Comparison of ENCODE assay signal across 10 mouse cellular contexts in genomic region chr2:181154831-181155415, GRCm38 (mm10). TPM values are rescaled to one million over a fixed set of nuclear protein-coding genes. Genes with fewer than 3 reads are reported as not detected.
A peak's percentile ranks its signal among the peaks of the same experiment; 100 is the strongest.
DNase-seq lines count a peak whose midpoint lies in the region.
"Had no signal": no experiment of that assay in that cellular context is flagged by ENCODE, and none has a peak within 500 bp of the region (broad histone marks: within the 10 kb centered on the region; RNA-seq: fewer than 3 reads in every experiment).

No protein-coding gene starts in this region.

- intact Hi-C loops in heart, postnatal 25 days (cut with DNase I) = no loop called here

- peak; percentile 59 to 60 for DNase-seq in heart, adult 18-20 months
- no peak for DNase-seq in heart, postnatal 25 days (ENCODE audit: low spot score)
- DNase-seq in cerebellum, adult 9-10 months = peak; percentile 68
- DNase-seq in cerebellum, postnatal 14 days = peak; percentile 37 to 47
- DNase-seq in heart, postnatal 4 days = peak; percentile 37
- DNase-seq in embryo, embryonic 9.5 days (ENCODE audit: extremely low spot score) = no peak
- no peak for DNase-seq in urinary bladder, postnatal 14 days (ENCODE audit: low spot score)
- DNase-seq: kidney, adult 9 months; layer of hippocampus, postnatal 36 days; lung, postnatal 36 days had no signal

RNA-seq across cellular contexts. Expression of gene Eef1a2, which starts 1.9 kb away (rescaled TPM):
- total RNA-seq in heart, adult 18-20 months (2021) = 1,000 to 10,000 TPM; 1,477 to 1,557 TPM
- 1,000 to 10,000 TPM; 1,438 to 1,541 TPM for total RNA-seq in heart, postnatal 25 days (2021)
- 100 to 1,000 TPM; 460 to 501 TPM for total RNA-seq in heart, postnatal 4 days (2021)

RNA-seq across cellular contexts. Expression of gene Kcnq2, which starts 19.8 kb away (rescaled TPM):
- under 1 TPM in 1 of 2 experiments, not detected in 1; 0.03 TPM for total RNA-seq in heart, adult 18-20 months (2021)
- total RNA-seq in heart, postnatal 25 days (2021) = under 1 TPM in 1 of 2 experiments, not detected in 1; 0.22 TPM
- under 1 TPM in 1 of 2 experiments, not detected in 1; 0.29 TPM for total RNA-seq in heart, postnatal 4 days (2021)

RNA-seq across cellular contexts. Expression of gene Ppdpf, which starts 32.1 kb away (rescaled TPM):
- total RNA-seq in heart, adult 18-20 months (2021) = 10 to 100 TPM; 47.6 to 56.8 TPM
- total RNA-seq in heart, postnatal 25 days (2021) = 10 to 100 TPM; 52.0 to 55.5 TPM
- total RNA-seq in heart, postnatal 4 days (2021) = 10 to 100 TPM; 65.9 to 66.8 TPM

RNA-seq across cellular contexts. Expression of gene Ptk6, which starts 47.7 kb away (rescaled TPM):
- under 1 TPM in 1 of 2 experiments, not detected in 1; 0.08 TPM for total RNA-seq in heart, adult 18-20 months (2021)
- not detected for total RNA-seq in heart, postnatal 25 days (2021)
- not detected for total RNA-seq in heart, postnatal 4 days (2021)

RNA-seq across cellular contexts. Expression of gene Srms, which starts 58.1 kb away (rescaled TPM):
- total RNA-seq in heart, adult 18-20 months (2021) = under 1 TPM; 0.35 to 0.44 TPM
- under 1 TPM; 0.25 to 0.42 TPM for total RNA-seq in heart, postnatal 25 days (2021)
- under 1 TPM in 1 of 2 experiments, not detected in 1; 0.09 TPM for total RNA-seq in heart, postnatal 4 days (2021)

Comparison
In these comparisons a context has a peak if more than half of its experiments do, and no peak if none do; other contexts are left out.
1. DNase-seq: peak in heart, adult 18-20 months (2 of 2), cerebellum, adult 9-10 months (single experiment), cerebellum, postnatal 14 days (2 of 2) and heart, postnatal 4 days (single experiment); none in heart, postnatal 25 days (single experiment), embryo, embryonic 9.5 days (single experiment) and urinary bladder, postnatal 14 days (single experiment).